Mouse (Mus musculus): ENCODE measurements at regions not wholly inside any gene's neighbourhood (a gene's known extent, or its start where the extent isn't known, plus 50 kb on each side); places are given as distances from the start of the nearest gene placed in this dataset.

GRCm38 (mm10) chr15:96874145-96874544 lies 174.6 kb upstream of the Slc38a2 start:
- peaks cover 47% of the 10 kb centered on the region for H3K4me1 ChIP-seq
- H3K36me3 ChIP-seq = no peaks in the 10 kb centered on the region
- H3K27ac ChIP-seq = no peak overlapping the region
- no peaks in the 10 kb centered on the region for H3K9me3 ChIP-seq (replicated peaks)
- H3K4me3 ChIP-seq = no peak overlapping the region
- no peaks in the 10 kb centered on the region for H3K27me3 ChIP-seq (ENCODE audit: low read depth, poor library complexity, severe bottlenecking)
- peak; percentile 67 for DNase-seq (ENCODE audit: low spot score)
- WGBS = 26% methylated on average over 8 of the region's 8 CpGs

GRCm38 (mm10) chr15:96873562-96873961 lies 174.0 kb upstream of the Slc38a2 start:
- H3K27ac ChIP-seq = peak overlapping the region; percentile 81
- no peak overlapping the region for H3K4me3 ChIP-seq
- H3K9me3 ChIP-seq (replicated peaks) = no peaks in the 10 kb centered on the region
- no peaks in the 10 kb centered on the region for H3K36me3 ChIP-seq
- peak; percentile 46 for DNase-seq (ENCODE audit: low spot score)
- peaks cover 43% of the 10 kb centered on the region for H3K4me1 ChIP-seq
- no peaks in the 10 kb centered on the region for H3K27me3 ChIP-seq (ENCODE audit: low read depth, poor library complexity, severe bottlenecking)
- 78% methylated on average over 7 of the region's 7 CpGs for WGBS

- no peaks in the 10 kb centered on the region for H3K27me3 ChIP-seq (ENCODE audit: low read depth, poor library complexity, severe bottlenecking)
- no peak for DNase-seq (ENCODE audit: low spot score)
- H3K4me3 ChIP-seq = no peak overlapping the region
- WGBS = 64% methylated on average over 4 of the region's 4 CpGs
- H3K36me3 ChIP-seq = no peaks in the 10 kb centered on the region
- no peaks in the 10 kb centered on the region for H3K9me3 ChIP-seq (replicated peaks)
- H3K27ac ChIP-seq = peak overlapping the region; percentile 81
- H3K4me1 ChIP-seq = peaks cover 42% of the 10 kb centered on the region
Measured at GRCm38 (mm10) chr15:96873126-96873525, 173.6 kb upstream of the Slc38a2 start.

GRCm38 (mm10) chr15:96867701-96868100 lies 168.2 kb upstream of the Slc38a2 start:
- WGBS = 84% methylated on average over 7 of the region's 7 CpGs
- no peak for DNase-seq (ENCODE audit: low spot score)
- Histone ChIP-seq H3K4me1 (peaks cover 3% of the 10 kb centered on the region; the same call in 1 of the 2 replicates), H3K4me3 (no peak overlapping the region), H3K36me3 (no peaks in the 10 kb centered on the region), H3K9me3 (replicated peaks) (no peaks in the 10 kb centered on the region), H3K27me3 (ENCODE audit: low read depth, poor library complexity, severe bottlenecking) (no peaks in the 10 kb centered on the region), H3K27ac (no peak overlapping the region)

- Histone ChIP-seq H3K4me1 (no peaks in the 10 kb centered on the region), H3K4me3 (no peak overlapping the region), H3K36me3 (no peaks in the 10 kb centered on the region), H3K27me3 (ENCODE audit: low read depth, poor library complexity, severe bottlenecking) (no peaks in the 10 kb centered on the region), H3K27ac (no peak overlapping the region), H3K9me3 (replicated peaks) (no peaks in the 10 kb centered on the region)
- no peak for DNase-seq (ENCODE audit: low spot score)
- 94% methylated on average over 7 of the region's 7 CpGs for WGBS
Measured at GRCm38 (mm10) chr15:96865932-96866331, 166.4 kb upstream of the Slc38a2 start.

GRCm38 (mm10) chr15:96857709-96858108 lies 158.2 kb upstream of the Slc38a2 start:
- no peaks in the 10 kb centered on the region for H3K9me3 ChIP-seq (replicated peaks)

GRCm38 (mm10) chr15:96851970-96852768 lies 152.6 kb upstream of the Slc38a2 start:
- Histone ChIP-seq H3K36me3 (no peaks in the 10 kb centered on the region), H3K4me3 (no peak overlapping the region), H3K4me1 (no peaks in the 10 kb centered on the region), H3K27me3 (ENCODE audit: low read depth, poor library complexity, severe bottlenecking) (no peaks in the 10 kb centered on the region), H3K27ac (no peak overlapping the region), H3K9me3 (replicated peaks) (no peaks in the 10 kb centered on the region)
- DNase-seq (ENCODE audit: low spot score) = no peak
- WGBS = 91% methylated on average over 21 of the region's 21 CpGs

More at GRCm38 (mm10) chr15:96857709-96858108, 158.2 kb upstream of the Slc38a2 start:
- Histone ChIP-seq H3K4me1 (no peaks in the 10 kb centered on the region), H3K36me3 (no peaks in the 10 kb centered on the region), H3K27ac (no peak overlapping the region), H3K27me3 (ENCODE audit: low read depth, poor library complexity, severe bottlenecking) (no peaks in the 10 kb centered on the region), H3K4me3 (no peak overlapping the region)
- no peak for DNase-seq (ENCODE audit: low spot score)
- WGBS = 87% methylated on average over 3 of the region's 3 CpGs

- no peaks in the 10 kb centered on the region for H3K9me3 ChIP-seq (replicated peaks)
- H3K4me3 ChIP-seq = no peak overlapping the region
- DNase-seq (ENCODE audit: low spot score) = peak; percentile 55
- H3K4me1 ChIP-seq = no peaks in the 10 kb centered on the region
- 88% methylated on average over 2 of the region's 2 CpGs for WGBS
- no peak overlapping the region for H3K27ac ChIP-seq
- H3K27me3 ChIP-seq (ENCODE audit: low read depth, poor library complexity, severe bottlenecking) = no peaks in the 10 kb centered on the region
- no peaks in the 10 kb centered on the region for H3K36me3 ChIP-seq
Measured at GRCm38 (mm10) chr15:96848150-96848549, 148.6 kb upstream of the Slc38a2 start.

- Histone ChIP-seq H3K27ac (no peak overlapping the region), H3K9me3 (replicated peaks) (no peaks in the 10 kb centered on the region), H3K27me3 (ENCODE audit: low read depth, poor library complexity, severe bottlenecking) (no peaks in the 10 kb centered on the region), H3K4me3 (no peak overlapping the region), H3K36me3 (no peaks in the 10 kb centered on the region), H3K4me1 (peaks cover 8% of the 10 kb centered on the region)
- 92% methylated on average over 6 of the region's 6 CpGs for WGBS
- no peak for DNase-seq (ENCODE audit: low spot score)
Measured at GRCm38 (mm10) chr15:96845221-96845620, 145.7 kb upstream of the Slc38a2 start.

- 92% methylated on average over 4 of the region's 4 CpGs for WGBS
- DNase-seq (ENCODE audit: low spot score) = no peak
Measured at GRCm38 (mm10) chr15:96844290-96844689, 144.8 kb upstream of the Slc38a2 start.

GRCm38 (mm10) chr15:96843589-96843988 lies 144.1 kb upstream of the Slc38a2 start:
- no peaks in the 10 kb centered on the region for H3K9me3 ChIP-seq (replicated peaks)
- no peaks in the 10 kb centered on the region for H3K27me3 ChIP-seq (ENCODE audit: low read depth, poor library complexity, severe bottlenecking)
- H3K4me1 ChIP-seq = peaks cover 8% of the 10 kb centered on the region
- 95% methylated on average over 7 of the region's 7 CpGs for WGBS
- no peaks in the 10 kb centered on the region for H3K36me3 ChIP-seq
- no peak overlapping the region for H3K4me3 ChIP-seq
- no peak for DNase-seq (ENCODE audit: low spot score)
- no peak overlapping the region for H3K27ac ChIP-seq

More at GRCm38 (mm10) chr15:96844290-96844689, 144.8 kb upstream of the Slc38a2 start:
- no peak overlapping the region for H3K4me3 ChIP-seq
- no peaks in the 10 kb centered on the region for H3K36me3 ChIP-seq
- no peaks in the 10 kb centered on the region for H3K9me3 ChIP-seq (replicated peaks)
- no peak overlapping the region for H3K27ac ChIP-seq
- H3K4me1 ChIP-seq = peaks cover 8% of the 10 kb centered on the region
- no peaks in the 10 kb centered on the region for H3K27me3 ChIP-seq (ENCODE audit: low read depth, poor library complexity, severe bottlenecking)

- Histone ChIP-seq H3K36me3 (no peaks in the 10 kb centered on the region), H3K4me1 (peaks cover 8% of the 10 kb centered on the region), H3K27me3 (ENCODE audit: low read depth, poor library complexity, severe bottlenecking) (no peaks in the 10 kb centered on the region), H3K4me3 (no peak overlapping the region), H3K27ac (no peak overlapping the region), H3K9me3 (replicated peaks) (no peaks in the 10 kb centered on the region)
- 91% methylated on average over 3 of the region's 3 CpGs for WGBS
- DNase-seq (ENCODE audit: low spot score) = no peak
Measured at GRCm38 (mm10) chr15:96842881-96843280, 143.4 kb upstream of the Slc38a2 start.

GRCm38 (mm10) chr15:96836670-96837069 lies 137.1 kb upstream of the Slc38a2 start:
- no peaks in the 10 kb centered on the region for H3K36me3 ChIP-seq
- DNase-seq (ENCODE audit: low spot score) = no peak
- H3K4me3 ChIP-seq = no peak overlapping the region
- H3K27me3 ChIP-seq (ENCODE audit: low read depth, poor library complexity, severe bottlenecking) = no peaks in the 10 kb centered on the region
- no peaks in the 10 kb centered on the region for H3K9me3 ChIP-seq (replicated peaks)
- H3K4me1 ChIP-seq = peaks cover 17% of the 10 kb centered on the region
- WGBS = 97% methylated on average over 3 of the region's 3 CpGs
- H3K27ac ChIP-seq = no peak overlapping the region

All from limb, embryonic 10.5 days (tissue).